Mouse (Mus musculus) Patski (cell line): ENCODE measurements around the gene Zswim3. TPM values are rescaled to one million over a fixed set of nuclear protein-coding genes. Genes with fewer than 3 reads are reported as not detected.

Experiments
- ATAC-seq: fragments of 100-300 bp; one replicate; pipeline ENCODE4 v1.8.0; 2021
- CTCF ChIA-PET: fragments of 350-600 bp; sonication (Branson Sonifier 250); formaldehyde crosslinking; loops from one replicate; lab custom pipeline; 2022; ENCODE audit warnings: inconsistent platforms; lab: Charles Lee
- POLR2A ChIA-PET: fragments of 350-600 bp; sonication (Branson Sonifier 250); formaldehyde crosslinking; loops from one replicate; lab custom pipeline; 2022; ENCODE audit warnings: antibody characterized with exemption, inconsistent platforms; lab: Charles Lee
- DNase-seq: peaks from one replicate; pipeline ENCODE4 v3.0.0-alpha.2; 2011; ENCODE audit warnings: low read depth, low spot score
- H3K27me3 ChIP-seq: fragments of 371-371 bp; one replicate; pipeline ENCODE4 v1.5.1; 2021
- CTCF ChIP-seq: fragments of 100-300 bp; IDR thresholded peaks from one replicate; pipeline ENCODE4 v1.5.1; 2021
- in situ Hi-C: fragments of 300-500 bp; cut with MboI; formaldehyde crosslinking; loops from 3 replicates; pipeline ENCODE4 v1.11.1; 2018; ENCODE audit warnings: low pct_unique_long_range_greater_than_20kb, mixed read lengths
- polyA plus RNA-seq: library from polyadenylated mRNA; unstranded; gene quantifications from one replicate; pipeline ENCODE4 v1.2.3, GENCODE M21; 2021

Zswim3 gene
- polyA plus RNA-seq, 1 experiment from 2014 or later = 6.8 TPM

DNA sequence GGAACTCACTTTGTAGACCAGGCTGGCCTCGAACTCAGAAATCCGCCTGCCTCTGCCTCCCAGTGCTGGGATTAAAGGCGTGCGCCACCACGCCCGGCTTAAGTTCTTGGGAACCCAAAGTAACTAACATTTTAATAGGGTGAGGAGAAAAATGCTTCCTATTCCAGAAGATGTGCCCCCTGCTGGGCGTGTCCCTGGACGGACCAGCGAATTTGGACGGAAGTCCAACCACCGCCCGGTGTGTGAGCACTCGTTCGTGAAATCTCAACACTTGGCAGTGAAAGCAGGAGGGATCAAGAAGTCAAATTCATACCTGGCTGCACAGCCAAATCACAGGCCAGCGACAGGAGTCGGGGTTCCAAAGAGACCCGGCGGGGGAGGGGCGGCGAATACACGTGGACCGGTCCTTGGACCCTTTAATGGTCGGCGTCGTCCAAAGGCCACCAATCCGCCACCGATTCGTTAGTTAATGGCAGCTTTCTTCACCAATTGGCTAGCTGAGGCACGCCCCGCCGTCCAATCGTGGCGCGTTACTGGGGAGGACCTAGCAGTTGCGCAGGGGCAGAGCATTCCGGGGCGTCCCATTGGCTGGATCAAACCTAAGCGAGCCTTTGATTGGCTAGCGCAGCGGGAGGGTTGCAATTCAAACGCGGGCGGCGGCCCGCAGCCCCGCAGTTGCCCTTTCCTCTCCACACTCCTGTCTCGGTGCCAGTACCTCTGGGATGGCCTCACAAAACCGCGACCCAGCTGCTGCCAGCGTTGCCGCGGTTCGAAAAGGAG, 35.5 kb upstream of the Zswim3 start, which contains the start of gene Ube2c:
Gene Ube2c (plus strand): TSS at position 641 of the 780 bp plus-strand sequence.
- ChIA-PET POLR2A (interaction anchor here (0.6 to 1.1 kb wide), 4 partner anchors 11 to 302 kb away, joined by 3 to 4 read pairs (median 3); no protein-coding TSS in a partner anchor), CTCF (interaction anchor here (1.1 kb wide), 1 partner anchor 15 kb away, joined by 4 read pairs; no protein-coding TSS in a partner anchor)
- DNase-seq = peak; percentile 95
- in situ Hi-C loops = no loop called here
- TF ChIP-seq CTCF = no peak
- peak; percentile 99 for ATAC-seq
- H3K27me3 ChIP-seq = no peaks in the 10 kb centered on the region

DNA sequence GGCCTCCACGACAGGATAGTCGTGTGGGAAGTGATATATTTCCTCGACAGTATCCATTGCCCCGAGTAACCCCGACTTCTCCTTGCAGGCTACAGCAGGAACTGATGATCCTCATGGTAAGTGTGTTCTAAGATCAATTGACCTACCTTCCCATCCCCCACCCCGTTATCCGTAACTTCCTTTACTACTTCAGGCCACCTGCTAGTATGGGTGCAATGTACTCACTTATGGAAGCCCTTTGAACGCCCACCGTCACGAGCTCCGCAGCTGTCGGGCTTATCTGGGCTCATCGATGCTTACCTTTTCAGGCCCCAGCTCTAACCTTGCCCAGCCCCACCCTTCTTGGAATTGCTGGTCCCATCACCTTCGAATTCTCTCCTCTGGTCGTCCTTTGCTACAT, 34.6 kb upstream of the Zswim3 start:
- ChIA-PET CTCF (no interaction called here), POLR2A (interaction anchor here (1.1 kb wide), 1 partner anchor 24 kb away, joined by 3 read pairs; no protein-coding TSS in a partner anchor)
- in situ Hi-C loops = no loop called here
- no peaks in the 10 kb centered on the region for H3K27me3 ChIP-seq
- ATAC-seq (no peak), DNase-seq (no peak)
- TF ChIP-seq CTCF = no peak

DNA sequence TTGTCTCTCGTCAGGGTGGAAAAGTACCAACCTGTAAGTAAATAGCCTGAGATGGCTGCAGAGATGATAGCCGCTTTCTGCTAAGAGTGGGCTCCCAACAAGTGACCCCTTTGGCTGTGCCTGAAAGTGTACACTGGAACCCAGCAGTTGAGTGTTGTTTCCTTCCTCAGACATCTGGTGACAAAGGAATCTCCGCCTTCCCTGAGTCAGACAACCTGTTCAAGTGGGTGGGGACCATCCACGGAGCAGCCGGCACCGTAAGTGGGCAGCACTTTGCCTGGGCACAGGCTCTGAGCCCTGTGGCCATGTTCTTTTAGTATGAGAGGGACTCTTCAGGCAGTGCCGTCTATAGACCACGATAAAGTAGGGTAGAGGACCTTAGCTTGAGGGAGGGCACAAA, 33.8 kb upstream of the Zswim3 start:
- ChIA-PET POLR2A (interaction anchor here (1.8 kb wide), 1 partner anchor 22 kb away, joined by 5 read pairs; no protein-coding TSS in a partner anchor), CTCF (no interaction called here)
- no peak for TF ChIP-seq CTCF
- ATAC-seq (no peak), DNase-seq (no peak)
- in situ Hi-C loops = no loop called here
- no peaks in the 10 kb centered on the region for H3K27me3 ChIP-seq

DNA sequence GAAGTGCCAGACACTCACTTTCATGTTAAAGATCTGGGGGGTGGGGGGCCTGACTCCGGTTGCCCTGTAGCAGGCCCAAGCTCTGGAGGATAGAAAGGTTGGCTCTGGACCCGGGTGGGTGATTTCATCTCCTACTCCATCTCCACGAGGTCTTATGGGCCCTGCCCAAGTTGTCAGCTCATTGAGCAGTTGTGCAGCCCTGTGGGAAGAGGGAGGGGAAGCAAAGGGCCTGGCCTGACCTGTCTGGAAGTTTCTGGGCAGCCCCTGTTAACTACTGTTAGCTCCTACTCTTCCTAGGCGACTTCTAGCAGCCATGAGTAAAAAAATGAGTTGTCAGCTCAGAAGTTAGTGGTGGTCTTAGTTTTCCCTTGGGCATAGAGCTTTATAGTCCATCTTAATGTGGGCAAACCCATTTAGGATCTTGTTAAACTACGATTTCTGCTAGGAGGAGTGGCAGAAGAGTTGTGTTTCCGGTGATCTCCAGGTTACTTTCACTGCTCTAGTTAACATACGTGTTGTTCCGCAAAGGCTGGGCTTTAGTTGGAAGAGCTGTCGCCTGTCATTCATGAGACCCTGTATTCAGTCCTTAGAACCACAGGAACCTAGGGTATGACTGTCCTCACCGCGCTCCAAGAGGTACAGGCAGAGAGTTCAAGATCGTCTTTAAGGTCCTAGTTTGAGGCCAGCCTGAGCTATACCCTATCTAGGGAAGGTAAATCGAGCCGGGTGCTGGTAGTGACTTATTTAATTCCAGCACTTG, 31.5 kb upstream of the Zswim3 start:
- TF ChIP-seq CTCF = no peak
- ATAC-seq = no peak
- H3K27me3 ChIP-seq = no peaks in the 10 kb centered on the region
- in situ Hi-C loops = no loop called here
- ChIA-PET CTCF (interaction anchor here (1.0 to 1.6 kb wide), 3 partner anchors 11 to 21 kb away, joined by 3 to 9 read pairs (median 4); no protein-coding TSS in a partner anchor), POLR2A (no interaction called here)
- DNase-seq = no peak

DNA sequence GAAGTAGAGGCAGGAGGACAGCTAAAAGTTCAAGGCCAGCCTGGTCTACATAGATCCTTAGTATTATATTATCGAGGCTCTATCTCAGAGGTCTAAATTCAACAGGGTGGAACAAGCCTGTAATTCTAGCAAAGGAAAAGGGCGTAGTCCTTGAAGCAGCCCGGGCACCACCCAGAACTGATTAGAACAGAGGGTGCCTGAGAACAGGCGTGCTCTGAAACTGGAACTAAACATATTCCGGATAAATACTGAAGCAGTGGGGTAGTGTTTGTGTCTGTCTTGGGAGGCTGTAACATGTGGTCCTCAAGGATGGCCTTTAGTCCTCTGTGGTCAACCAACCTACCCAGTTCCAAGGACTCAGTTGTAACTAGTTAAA, 30.9 kb upstream of the Zswim3 start:
- no peaks in the 10 kb centered on the region for H3K27me3 ChIP-seq
- DNase-seq = no peak
- TF ChIP-seq CTCF = no peak
- ChIA-PET CTCF (interaction anchor here (1.0 to 1.6 kb wide), 2 partner anchors 10 to 20 kb away, joined by 3 to 9 read pairs; no protein-coding TSS in a partner anchor), POLR2A (no interaction called here)
- no peak for ATAC-seq
- in situ Hi-C loops = no loop called here

DNA sequence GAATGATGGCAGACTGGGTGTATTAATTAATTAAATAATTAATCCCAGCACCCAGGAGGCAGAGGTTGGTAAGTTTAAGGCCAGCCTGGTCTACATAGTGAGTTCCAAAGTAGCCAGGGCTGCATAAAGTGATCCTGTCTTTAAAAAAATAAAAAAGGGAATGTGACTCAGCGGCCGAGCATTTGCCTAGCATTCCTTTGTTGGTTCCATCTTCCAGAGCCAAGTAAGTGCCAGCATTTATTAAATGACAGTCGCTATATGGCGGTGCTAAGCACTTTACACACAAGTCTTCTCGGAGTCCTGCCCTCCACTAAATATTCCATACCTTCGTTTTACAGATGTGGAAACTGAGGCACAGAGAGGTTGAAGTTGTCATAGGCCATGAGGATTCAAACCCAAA, 28.8 kb upstream of the Zswim3 start:
- no peak for DNase-seq
- POLR2A ChIA-PET = interaction anchor here (1.4 kb wide), 1 partner anchor 8 kb away, joined by 5 read pairs; no protein-coding TSS in a partner anchor
- no peak for ATAC-seq
- CTCF ChIA-PET = interaction anchor here (0.9 kb wide), 1 partner anchor 18 kb away, joined by 3 read pairs; no protein-coding TSS in a partner anchor
- H3K27me3 ChIP-seq = no peaks in the 10 kb centered on the region
- TF ChIP-seq CTCF = no peak
- in situ Hi-C loops = no loop called here

DNA sequence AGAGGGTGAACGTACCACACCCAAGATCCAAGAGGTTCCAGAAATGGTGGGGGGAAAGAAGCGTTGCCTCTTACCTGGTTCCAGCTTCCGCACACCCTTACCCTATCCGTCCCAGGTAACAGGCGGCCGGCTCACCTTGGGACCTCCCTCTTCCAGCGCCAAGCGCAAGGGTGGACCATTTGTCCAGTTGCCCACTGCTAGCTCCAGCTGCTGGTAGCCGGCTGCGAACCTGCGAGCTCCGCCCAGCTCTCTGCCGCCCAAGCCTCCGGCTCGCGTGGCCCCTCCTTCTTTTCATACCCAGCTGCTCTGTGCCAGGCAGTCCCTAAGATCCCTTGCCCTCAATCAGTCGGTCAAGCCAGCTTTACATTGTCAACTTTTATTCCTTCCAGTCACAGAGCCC, 28.1 kb upstream of the Zswim3 start:
- ATAC-seq = no peak
- CTCF ChIA-PET = interaction anchor here (0.8 kb wide), 1 partner anchor 9 kb away, joined by 3 read pairs; the partner anchor contains the start of gene Snx21
- TF ChIP-seq CTCF = no peak
- in situ Hi-C loops = no loop called here
- POLR2A ChIA-PET = interaction anchor here (1.4 kb wide), 1 partner anchor 9 kb away, joined by 5 read pairs; no protein-coding TSS in a partner anchor
- H3K27me3 ChIP-seq = no peaks in the 10 kb centered on the region
- DNase-seq = no peak

DNA sequence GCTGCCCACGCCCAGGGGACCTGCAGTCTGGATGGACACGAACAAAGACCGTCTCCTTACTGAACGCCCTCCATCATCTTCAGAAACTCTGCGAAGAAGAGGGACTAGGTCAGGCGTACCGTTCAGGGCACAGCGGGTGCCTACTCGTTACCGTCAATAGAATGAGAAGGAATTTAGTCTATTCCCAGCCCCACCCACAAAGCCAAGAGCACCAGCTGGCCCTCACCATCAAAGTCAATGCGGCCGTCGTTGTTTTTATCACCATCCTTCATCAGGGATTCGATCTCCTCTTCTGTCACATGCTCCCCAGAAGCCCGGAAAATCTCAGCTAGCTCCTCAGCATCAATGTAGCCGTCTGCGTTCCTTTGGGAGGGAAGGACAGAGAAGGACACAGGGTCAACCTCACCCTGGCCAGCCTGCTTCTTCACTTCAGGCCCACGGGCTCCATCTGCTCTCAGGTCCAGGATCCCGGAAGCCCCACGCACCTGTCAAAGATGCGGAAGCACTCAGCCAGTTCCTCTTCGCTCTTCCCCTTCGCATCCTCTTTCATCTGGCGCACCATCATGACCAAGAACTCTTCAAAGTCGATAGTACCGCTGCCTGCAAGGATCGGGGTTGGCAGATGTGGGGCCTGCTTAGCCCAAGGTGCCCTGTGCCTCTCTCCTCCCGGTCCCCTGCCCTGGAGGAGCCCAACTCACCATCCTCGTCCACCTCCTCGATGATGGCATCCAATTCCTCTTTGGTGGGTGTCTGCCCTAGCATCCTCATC, 27.5 kb upstream of the Zswim3 start:
- ChIA-PET POLR2A (interaction anchor here (1.4 kb wide), 1 partner anchor 10 kb away, joined by 5 read pairs; no protein-coding TSS in a partner anchor), CTCF (interaction anchor here (0.8 kb wide), 1 partner anchor 8 kb away, joined by 3 read pairs; the partner anchor contains the start of gene Snx21)
- in situ Hi-C loops = no loop called here
- TF ChIP-seq CTCF = no peak
- H3K27me3 ChIP-seq = no peaks in the 10 kb centered on the region
- ATAC-seq = no peak
- no peak for DNase-seq

DNA sequence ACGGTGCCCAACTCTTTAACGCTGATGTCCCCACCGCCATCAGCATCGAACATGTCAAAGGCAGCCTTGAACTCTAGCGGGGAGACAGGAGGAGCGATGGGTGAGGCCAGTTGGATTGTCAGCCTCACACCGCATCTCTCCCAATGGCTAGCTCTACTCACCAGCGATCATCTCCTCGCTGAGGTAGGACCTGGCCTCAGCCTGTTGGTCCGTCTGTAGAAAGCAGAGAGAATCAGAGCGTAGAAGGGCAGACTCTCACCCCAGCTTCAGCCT, 26.9 kb upstream of the Zswim3 start:
- no peak for TF ChIP-seq CTCF
- ChIA-PET CTCF (no interaction called here), POLR2A (no interaction called here)
- H3K27me3 ChIP-seq = no peaks in the 10 kb centered on the region
- ATAC-seq (no peak), DNase-seq (no peak)
- in situ Hi-C loops = no loop called here

DNA sequence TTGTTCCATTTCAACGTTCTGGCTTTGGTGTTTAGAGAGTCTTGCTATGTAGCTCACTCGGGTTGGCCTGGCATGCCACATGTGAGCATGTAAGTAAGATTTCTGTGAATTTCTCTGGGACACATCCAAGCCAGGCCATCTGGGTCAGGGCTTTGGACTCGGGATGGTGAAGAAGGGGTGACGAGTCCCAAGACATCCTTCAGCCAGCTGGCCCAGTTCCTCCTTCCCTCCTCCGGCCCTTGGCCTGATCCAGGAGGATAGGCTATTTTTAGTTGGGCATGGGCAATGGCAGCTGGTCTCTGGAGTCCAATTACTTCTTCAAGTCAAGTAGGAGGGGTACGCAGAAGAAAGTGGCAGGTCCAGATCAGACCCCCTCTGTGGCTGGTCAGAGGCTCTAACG, 26.1 kb upstream of the Zswim3 start:
- ATAC-seq = no peak

More for the DNA sequence above, 26.1 kb upstream of the Zswim3 start:
- ChIA-PET CTCF (interaction anchor here (0.8 kb wide), 1 partner anchor 30 kb away, joined by 3 read pairs; no protein-coding TSS in a partner anchor), POLR2A (interaction anchor here (1.1 kb wide), 1 partner anchor 14 kb away, joined by 3 read pairs; no protein-coding TSS in a partner anchor)
- no peak for TF ChIP-seq CTCF
- in situ Hi-C loops = no loop called here
- DNase-seq = no peak
- H3K27me3 ChIP-seq = no peaks in the 10 kb centered on the region
